Mouse (Mus musculus): Measurements from ENCODE around the gene Tmem260. TPM values are rescaled to one million over a fixed set of nuclear protein-coding genes. Genes with fewer than 3 reads are reported as not detected.

Gene Tmem260
- total and polyA plus RNA-seq, 2 experiments = 9.7 to 16.2 TPM

DNA sequence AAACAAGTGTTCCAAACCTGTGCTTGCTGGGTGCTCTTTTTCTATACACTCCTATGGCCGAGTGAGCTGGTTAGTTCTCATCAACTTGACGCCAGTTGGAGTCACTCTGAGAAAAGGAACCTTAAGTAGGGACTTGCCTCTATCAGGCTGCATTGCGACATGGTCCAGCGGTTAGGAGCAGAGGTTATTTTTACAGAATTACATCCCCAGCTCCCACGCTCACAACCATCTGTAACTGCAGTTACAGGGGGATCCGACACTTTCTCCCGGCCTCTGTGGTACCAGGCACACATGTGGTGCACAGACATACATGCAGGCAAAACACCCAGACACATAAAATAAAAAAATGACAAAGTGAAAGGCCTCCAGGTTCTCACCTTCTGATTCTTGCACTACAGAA is 120.7 kb downstream of the Tmem260 start:
- no peaks in the 10 kb centered on the region for H3K4me1 ChIP-seq (ENCODE audit: control insufficient read depth, insufficient read depth, low read length)
- no peak overlapping the region for H3K9ac ChIP-seq (ENCODE audit: low read depth, low read length)
- no peak overlapping the region for H3K4me3 ChIP-seq (ENCODE audit: insufficient read depth, low read depth, low read length)
- DNase-seq (ENCODE audit: extremely low read depth, low read depth, low spot score) = no peak
- TF ChIP-seq CTCF (IDR thresholded peaks at IDR 0.05; ENCODE audit: low read depth, low read length) (no peak), POLR2A (IDR thresholded peaks at IDR 0.05; ENCODE audit: extremely low read depth, insufficient read depth, low read length) (no peak)
- no peak overlapping the region for H3K27ac ChIP-seq (replicated peaks; ENCODE audit: insufficient read depth, low read depth, low read length)
- H3K79me2 ChIP-seq (ENCODE audit: control insufficient read depth, insufficient read depth, low read length) = no peaks in the 10 kb centered on the region
- H3K36me3 ChIP-seq (ENCODE audit: control insufficient read depth, insufficient read depth, low read length) = no peaks in the 10 kb centered on the region
- H3K27me3 ChIP-seq (ENCODE audit: control insufficient read depth, insufficient read depth, low read length) = no peaks in the 10 kb centered on the region
- 76% methylated on average over 7 of the region's 7 CpGs for WGBS

Other genes with a start within 250 kb of the Tmem260 start
- gene Otx2, start 227.7 kb downstream of the Tmem260 start, total RNA-seq (2014; rRNA removed) = not detected in 2 replicates
- gene Otx2, start 227.7 kb downstream of the Tmem260 start, polyA plus RNA-seq (2012; rRNA removed) = not detected in 2 replicates